Mouse (Mus musculus) testis, postnatal 10 days (tissue): ENCODE results near the gene Clk4.

Source experiments
- DNase-seq: peaks from one replicate; pipeline ENCODE4 v3.0.0; 2021; ENCODE audit warnings: low spot score

Gene Clk4

DNA sequence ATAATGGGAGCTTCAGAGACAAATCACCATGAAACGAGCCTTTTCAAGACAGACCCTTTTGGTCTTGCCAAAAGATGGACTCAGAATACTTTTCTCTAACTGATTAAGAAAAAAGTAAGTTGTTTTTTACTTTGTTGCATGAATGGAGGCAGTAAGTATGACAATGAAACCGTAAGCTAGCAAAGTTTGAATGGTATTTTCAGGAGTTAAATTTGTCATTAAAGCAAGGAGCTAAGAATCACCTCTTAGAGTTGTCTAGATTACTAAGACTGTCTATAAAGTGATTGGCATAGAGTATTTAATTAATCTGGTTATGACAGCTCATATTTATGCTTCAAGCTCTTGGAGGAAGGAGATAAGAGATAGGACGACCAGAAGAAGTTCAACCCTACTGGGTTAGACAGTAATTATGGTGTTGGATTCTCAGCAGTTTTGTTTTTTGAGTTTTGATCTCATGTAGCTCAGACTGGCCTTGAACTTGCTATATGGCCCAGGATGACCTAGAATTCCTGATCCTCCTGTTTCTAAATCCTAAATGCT lies at the start of gene Clk4:
Gene Clk4 (plus strand): TSS at position 51 of the 540 bp plus-strand sequence.
- DNase-seq, result no peak

DNA sequence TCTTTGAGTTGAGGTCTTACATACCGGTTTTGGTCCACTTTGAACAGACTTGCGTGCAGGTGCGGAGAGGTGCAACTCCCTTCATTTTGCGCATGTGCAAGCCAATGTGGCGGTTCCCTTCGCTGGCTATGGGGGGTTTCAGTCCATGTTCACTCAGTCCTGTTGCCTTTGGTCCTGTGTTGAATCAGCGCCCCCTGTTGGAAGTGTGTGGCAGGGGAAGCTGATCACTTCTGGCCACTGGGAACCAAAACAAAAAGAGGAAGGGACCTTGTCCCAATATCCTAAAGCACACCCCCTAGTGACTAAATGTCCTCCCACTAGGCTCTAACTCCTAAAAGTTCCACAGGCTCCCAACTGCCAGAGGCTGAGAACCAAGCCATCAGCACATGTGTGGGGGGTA lies 47.5 kb upstream of the Clk4 start:
- DNase-seq, result no peak

- no peak for DNase-seq
Observed at GRCm38 (mm10) chr11:51219396-51219980, 42.0 kb upstream of the Clk4 start.

DNA sequence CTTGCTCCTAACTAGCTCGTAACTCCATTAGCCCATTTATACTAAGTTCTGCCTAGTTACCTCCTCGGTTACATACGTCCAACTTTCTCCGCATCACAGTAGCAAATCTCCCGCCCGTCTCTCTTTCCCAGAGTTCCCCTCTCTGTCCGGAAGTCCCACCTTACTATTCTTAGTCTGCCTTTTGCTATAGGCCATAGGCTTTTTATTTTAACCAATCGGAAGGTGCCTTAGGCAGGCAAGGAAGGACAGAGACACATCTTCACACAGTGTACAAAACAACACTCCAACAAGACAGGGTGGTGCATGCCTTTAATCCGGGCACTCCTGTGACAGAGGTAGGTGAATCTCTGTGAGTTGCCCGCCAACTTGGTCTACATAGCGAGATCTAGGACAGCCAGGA lies 41.2 kb upstream of the Clk4 start, which contains the start of gene Gm12569:
Gene Gm12569 (plus strand): TSS at position 166 of the 400 bp plus-strand sequence.
- no peak for DNase-seq

- peak; percentile 49 for DNase-seq
Observed at GRCm38 (mm10) chr11:51227104-51227503, 34.4 kb upstream of the Clk4 start.

DNA sequence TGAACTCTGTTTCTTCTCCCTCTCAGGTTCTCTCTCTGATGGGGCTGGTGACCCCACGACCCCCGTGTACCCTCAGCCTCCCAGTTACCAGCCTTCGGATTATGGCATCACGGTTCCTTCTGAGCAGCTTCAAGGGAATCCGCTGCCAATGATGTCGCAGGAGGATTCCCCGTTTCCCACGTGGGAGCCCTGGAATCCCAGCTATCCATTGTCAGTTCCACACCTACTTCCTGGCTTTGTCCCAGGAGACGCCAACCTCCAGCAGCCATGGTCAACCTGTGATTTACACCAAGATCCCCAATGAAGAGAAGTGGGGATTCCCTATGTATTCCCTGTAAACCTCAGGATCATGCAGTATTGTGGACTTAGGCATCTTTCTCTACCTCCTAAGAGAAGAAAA lies 26.9 kb upstream of the Clk4 start:
- no peak for DNase-seq

DNA sequence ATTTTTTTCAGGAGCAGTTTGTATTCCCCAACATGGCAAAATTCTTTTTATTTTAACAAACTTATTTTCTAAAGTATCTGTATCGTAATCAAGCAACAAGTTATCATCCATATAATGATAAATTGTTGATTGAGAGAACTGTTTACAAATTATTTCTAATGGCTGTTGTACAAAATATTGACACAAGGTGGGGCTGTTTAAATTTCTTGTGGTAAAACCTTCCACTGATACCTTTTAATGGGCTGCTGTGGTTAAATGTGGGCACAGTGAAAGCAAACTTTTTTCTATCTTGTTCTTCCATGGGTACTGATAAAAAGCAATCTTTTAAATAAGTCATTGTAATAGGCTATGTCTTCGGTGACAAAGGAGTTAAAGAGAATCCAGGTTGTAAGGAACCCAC lies 18.6 kb upstream of the Clk4 start:
- DNase-seq, result no peak

- no peak for DNase-seq
Observed at GRCm38 (mm10) chr11:51257006-51257405, 4.5 kb upstream of the Clk4 start.

GRCm38 (mm10) chr11:51262342-51263285 lies 1.1 kb downstream of the Clk4 start, which contains the start of gene BC049762:
Gene BC049762 (minus strand): TSS chr11:51263046.
- peak; percentile 99 for DNase-seq

DNA sequence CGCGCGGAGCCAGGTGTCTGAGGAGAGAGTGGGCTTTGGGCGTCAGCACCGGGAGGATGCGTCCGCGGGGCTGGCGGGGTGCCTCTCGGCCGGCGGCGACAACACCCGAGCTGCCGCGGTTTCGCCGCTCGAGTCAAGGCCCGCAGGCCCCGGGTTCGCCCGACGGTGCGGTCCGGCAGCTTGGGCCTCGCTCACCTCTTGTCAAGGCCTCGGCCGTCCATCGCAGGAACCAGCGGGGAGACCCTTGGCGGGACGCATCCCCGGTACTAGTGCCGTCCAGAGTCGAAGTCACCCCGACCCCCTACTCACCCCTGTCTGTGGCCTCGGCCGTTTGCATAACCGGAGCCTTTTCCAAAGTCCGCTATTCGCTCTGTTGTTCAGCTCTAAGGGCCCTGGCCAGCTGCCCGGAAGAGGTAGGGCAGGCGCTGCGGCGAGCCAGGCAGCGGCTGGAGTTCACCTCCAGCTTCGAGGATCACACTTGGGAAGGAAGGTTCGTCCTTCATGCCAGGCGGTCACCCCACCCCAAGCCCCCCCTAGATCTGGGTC lies 1.8 kb downstream of the Clk4 start:
- peak; percentile 84 for DNase-seq

DNA sequence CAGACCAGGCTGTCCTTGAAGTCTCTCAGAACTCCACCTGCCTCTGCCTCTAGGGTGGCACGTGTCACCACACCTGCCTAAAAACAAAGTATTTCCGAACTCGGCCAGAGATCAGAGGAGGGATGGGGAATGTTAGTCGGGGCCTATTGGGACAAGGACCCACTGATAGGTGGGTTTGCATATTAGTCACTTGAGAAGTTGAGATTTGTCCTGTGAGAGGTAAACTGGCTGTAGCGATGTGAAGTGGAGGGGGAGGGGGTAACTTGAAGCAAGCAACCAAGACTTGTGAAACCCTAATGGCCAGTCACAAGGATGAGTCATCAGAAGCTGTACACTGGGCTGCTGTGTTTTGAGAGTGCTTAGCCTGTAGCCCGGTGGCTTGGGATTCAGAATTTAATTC lies 2.8 kb downstream of the Clk4 start:
- DNase-seq, result no peak

GRCm38 (mm10) chr11:51265326-51265725 lies 3.8 kb downstream of the Clk4 start:
- no peak for DNase-seq

DNA sequence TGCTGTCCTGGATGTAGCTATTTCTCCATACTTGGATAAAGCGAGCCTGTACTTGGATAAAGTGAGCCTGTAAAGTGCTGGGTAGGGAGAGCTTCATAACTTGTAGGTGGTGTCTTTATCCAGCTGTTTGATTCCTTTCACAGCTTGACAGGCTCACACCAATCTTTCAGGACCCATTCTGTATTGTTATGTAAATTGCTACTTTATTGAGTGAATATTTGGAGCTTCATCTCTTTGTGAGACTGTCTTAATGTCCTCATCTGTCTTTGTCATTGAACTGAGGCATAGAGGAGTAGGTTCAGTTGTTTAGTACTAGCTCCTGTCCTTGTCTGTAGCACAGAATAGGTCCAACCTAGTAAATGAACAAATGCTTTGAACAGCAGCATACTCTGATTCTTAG lies 12.9 kb downstream of the Clk4 start:
- no peak for DNase-seq

GRCm38 (mm10) chr11:51289564-51290041 lies 28.1 kb downstream of the Clk4 start, which contains the start of gene Col23a1:
Gene Col23a1 (plus strand): TSS chr11:51289920.
- DNase-seq, result peak; percentile 88

GRCm38 (mm10) chr11:51290066-51290955 lies 28.8 kb downstream of the Clk4 start:
- peak; percentile 80 for DNase-seq

- no peak for DNase-seq
Observed at GRCm38 (mm10) chr11:51293956-51294530, 32.5 kb downstream of the Clk4 start.

DNA sequence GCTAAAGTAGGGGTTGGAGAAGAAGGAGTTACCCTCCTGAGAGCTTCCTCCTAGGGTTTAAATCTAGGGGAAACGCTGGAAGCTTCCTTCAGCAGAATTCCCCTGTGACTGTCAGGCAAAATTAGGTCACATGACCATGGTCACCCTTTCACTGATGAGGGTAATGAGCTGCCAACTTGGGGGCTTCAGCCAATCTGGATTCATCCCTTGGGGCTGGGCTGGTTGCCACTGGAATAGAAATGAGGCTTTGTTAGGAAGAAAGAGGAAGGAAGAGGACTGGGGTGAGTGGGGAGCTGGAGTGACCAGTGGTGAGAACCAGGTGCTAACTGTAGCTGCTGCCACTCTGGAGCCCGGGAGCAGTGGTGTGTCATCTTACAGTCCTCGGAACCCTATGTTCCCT lies 34.2 kb downstream of the Clk4 start:
- DNase-seq, result no peak

DNA sequence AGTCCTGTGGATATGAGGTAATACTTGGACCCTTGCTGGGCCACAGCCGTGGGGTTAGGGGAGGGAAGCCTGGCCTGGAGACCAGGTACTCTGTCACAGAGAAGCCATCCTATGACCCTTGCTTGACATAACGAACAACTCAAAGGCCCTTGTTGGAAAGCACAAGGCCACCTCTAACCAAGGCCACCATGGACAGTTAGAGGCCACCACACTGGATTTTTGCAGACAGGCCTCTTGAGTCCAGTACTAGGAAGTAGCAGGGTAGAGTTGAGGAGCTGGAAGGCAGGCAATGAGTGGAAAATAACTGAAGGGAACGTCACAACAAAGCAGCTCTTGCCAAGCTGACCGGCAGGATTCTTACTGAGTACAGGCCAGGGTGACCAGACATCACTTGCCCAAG lies 37.2 kb downstream of the Clk4 start:
- DNase-seq, result no peak

DNA sequence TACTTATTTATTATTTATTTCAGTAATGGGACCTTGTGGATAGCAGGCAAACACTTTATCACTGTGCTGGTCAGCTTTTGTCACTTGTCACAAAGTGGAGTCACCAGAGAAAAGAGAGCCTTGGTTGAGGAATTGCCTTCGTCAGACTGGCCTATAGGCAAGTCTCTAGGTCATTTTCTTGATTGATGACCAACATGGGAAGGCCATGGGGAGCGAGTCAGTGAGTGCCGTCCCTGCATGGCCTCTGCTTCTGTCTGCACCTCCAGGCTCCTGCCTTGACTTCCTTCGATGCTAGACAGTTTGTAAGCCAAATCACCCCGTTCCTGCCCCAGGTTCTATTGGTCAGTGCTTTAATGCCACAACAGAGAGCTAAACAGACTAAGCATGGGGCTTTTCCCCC lies 40.9 kb downstream of the Clk4 start:
- DNase-seq, result no peak

GRCm38 (mm10) chr11:51303981-51304553 lies 42.5 kb downstream of the Clk4 start:
- DNase-seq, result no peak

- no peak for DNase-seq
Observed at GRCm38 (mm10) chr11:51308306-51308705, 46.8 kb downstream of the Clk4 start.
